Mouse (Mus musculus) thymus, adult 2 months (tissue): ENCODE data around the gene Macf1.

Experiments
- CTCF ChIP-seq: fragments of 200-500 bp; IDR thresholded peaks from 2 replicates; pipeline ENCODE4 v1.5.1; 2012; ENCODE audit warnings: mild to moderate bottlenecking, control low read depth, low read length, moderate library complexity, borderline replicate concordance; ENCODE audit not compliant: control insufficient read depth, poor library complexity, insufficient read depth; ENCODE audit errors: extremely low read depth
- POLR2A ChIP-seq: fragments of 200-500 bp; IDR thresholded peaks from 2 replicates; pipeline ENCODE4 v1.6.1; 2012; ENCODE audit warnings: mild to moderate bottlenecking, low read length, control low read depth, moderate library complexity; ENCODE audit not compliant: control insufficient read depth, poor library complexity, insufficient read depth; ENCODE audit errors: extremely low read depth

DNA sequence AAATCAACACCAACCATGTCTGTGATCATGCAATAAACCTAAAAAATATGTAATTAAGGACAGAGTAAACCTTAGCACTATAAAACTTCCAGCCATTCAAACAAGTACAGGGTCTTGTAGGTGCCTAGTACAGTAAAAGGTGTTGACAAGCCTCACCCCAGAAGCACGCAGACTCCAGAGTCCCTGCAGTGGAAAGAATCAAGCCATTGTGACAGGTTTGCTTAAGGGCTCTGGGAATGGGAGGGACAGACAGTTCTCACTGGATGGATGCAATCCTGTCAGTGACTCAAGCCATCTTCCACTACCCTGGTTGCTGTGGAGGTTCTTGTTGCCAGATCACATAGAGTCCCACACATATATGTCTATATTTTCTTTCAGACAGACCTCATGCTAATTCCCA lies 78.9 kb downstream of the Macf1 start:
- TF ChIP-seq CTCF (no peak), POLR2A (no peak)
